Comparison of ENCODE assay signal across 8 mouse cellular contexts in genomic region chr6:51170414-51170813, GRCm38 (mm10).
DNase-seq lines count a peak whose midpoint lies in the region; ATAC-seq and TF ChIP-seq lines count a peak whose summit lies in the region.

No protein-coding gene starts in this region.

- no peaks in the 10 kb centered on the region for H3K9me3 ChIP-seq in lung, embryonic 16.5 days (ENCODE audit: control insufficient read depth, low read length)

- no peak for TF ChIP-seq POLR2A in kidney, adult 2 months (IDR thresholded peaks at IDR 0.05; ENCODE audit: low read depth, low read length)
- TF ChIP-seq POLR2A in small intestine, adult 2 months (IDR thresholded peaks at IDR 0.05; ENCODE audit: low read depth, low read length) = no peak

- ATAC-seq in granulocyte monocyte progenitor cell, adult 5-6 weeks (replicated peaks; ENCODE audit: poor library complexity, severe bottlenecking) = peak; percentile 36; the same call in 1 of the 2 replicates
- ATAC-seq in lung, embryonic 16.5 days (ENCODE audit: low read depth) = peak; percentile 44

- H3K9ac ChIP-seq in lung, embryonic 16.5 days (ENCODE audit: low read length) = peak overlapping the region; percentile 59

- H3K27ac ChIP-seq in kidney, adult 2 months (ENCODE audit: insufficient read depth, low read depth, low read length) = peak overlapping the region; percentile 15; the same call in 1 of the 2 replicates
- H3K27ac ChIP-seq in lung, embryonic 16.5 days (ENCODE audit: low read length) = peak overlapping the region; percentile 92
- H3K27ac ChIP-seq in small intestine, adult 2 months (ENCODE audit: insufficient read depth, low read depth, low read length) = no peak overlapping the region

- WGBS in kidney, adult 2 months = 1% methylated on average over 11 of the region's 11 CpGs
- WGBS in lung, embryonic 16.5 days = under 1% methylated on average over 11 of the region's 11 CpGs
- 2% methylated on average over 11 of the region's 11 CpGs for WGBS in small intestine, adult 2 months

- no peaks in the 10 kb centered on the region for H3K36me3 ChIP-seq in kidney, adult 2 months (ENCODE audit: control insufficient read depth, insufficient read depth, low read length)
- no peaks in the 10 kb centered on the region for H3K36me3 ChIP-seq in lung, embryonic 16.5 days (ENCODE audit: control insufficient read depth, insufficient read depth, low read length)
- H3K36me3 ChIP-seq in small intestine, adult 2 months (ENCODE audit: control insufficient read depth, insufficient read depth, low read length) = no peaks in the 10 kb centered on the region

- H3K4me1 ChIP-seq in kidney, adult 2 months (ENCODE audit: control insufficient read depth, insufficient read depth, low read length) = no peaks in the 10 kb centered on the region
- H3K4me1 ChIP-seq in lung, embryonic 16.5 days (replicated peaks; ENCODE audit: control insufficient read depth, insufficient read depth, low read length) = peaks cover 9% of the 10 kb centered on the region; the same call in 1 of the 2 replicates
- peaks cover 8% of the 10 kb centered on the region for H3K4me1 ChIP-seq in small intestine, adult 2 months (ENCODE audit: control insufficient read depth, insufficient read depth, insufficient read length, low read length)

- H3K27me3 ChIP-seq in kidney, adult 2 months (replicated peaks; ENCODE audit: control insufficient read depth, insufficient read depth, low read length) = peaks cover 4% of the 10 kb centered on the region
- H3K27me3 ChIP-seq in lung, embryonic 16.5 days (ENCODE audit: control insufficient read depth, insufficient read depth, low read depth, low read length) = peaks cover 25% of the 10 kb centered on the region
- H3K27me3 ChIP-seq in small intestine, adult 2 months (ENCODE audit: control insufficient read depth, insufficient read depth, low read length) = peaks cover 71% of the 10 kb centered on the region

- DNase-seq in ovary, postnatal 36 days (ENCODE audit: low spot score) = peak; percentile 53
- no peak for DNase-seq in ovary, postnatal 10 days (ENCODE audit: low spot score)
- peak; percentile 39 to 47 for DNase-seq in cerebellum, postnatal 36 days
- peak; percentile 74 for DNase-seq in kidney, adult 2 months
- no peak for DNase-seq in layer of hippocampus, adult 8-10 months (ENCODE audit: low spot score in 2 of 2)

- no peak overlapping the region for H3K4me3 ChIP-seq in kidney, adult 2 months (ENCODE audit: insufficient read depth, low read depth, low read length)
- H3K4me3 ChIP-seq in lung, embryonic 16.5 days (ENCODE audit: low read length) = peak overlapping the region; percentile 39
- H3K4me3 ChIP-seq in small intestine, adult 2 months (ENCODE audit: low read depth, low read length) = no peak overlapping the region

- TF ChIP-seq CTCF in kidney, adult 2 months (conservative IDR thresholded peaks at IDR 0.05; ENCODE audit: insufficient read depth, insufficient read length, low read depth, low read length) = peak; percentile 67
- TF ChIP-seq CTCF in small intestine, adult 2 months (IDR thresholded peaks at IDR 0.05; ENCODE audit: extremely low read depth, insufficient read length, insufficient replicate concordance, low read depth, low read length) = peak; percentile 29; the same call in 1 of the 2 replicates

- peak overlapping the region; percentile 51 for H3K4me2 ChIP-seq in lung, embryonic 16.5 days (ENCODE audit: low read depth, low read length)

Comparison
In these comparisons a context has a peak if more than half of its experiments do, and no peak if none do; other contexts are left out.
1. DNase-seq: peak in ovary, postnatal 36 days (single experiment), cerebellum, postnatal 36 days (2 of 2) and kidney, adult 2 months (single experiment); none in ovary, postnatal 10 days (single experiment) and layer of hippocampus, adult 8-10 months (0 of 2).